Mouse (Mus musculus): ENCODE data around the gene Fggy.

GRCm38 (mm10) chr4:95770469-95770868 lies 213.2 kb downstream of the Fggy start:
- no peak for TF ChIP-seq CTCF (IDR thresholded peaks at IDR 0.05; ENCODE audit: control insufficient read depth, insufficient read depth, insufficient read length)
- no peak for TF ChIP-seq MAX (IDR thresholded peaks at IDR 0.05)
- TF ChIP-seq CEBPB (IDR thresholded peaks at IDR 0.05; ENCODE audit: low read depth), result no peak
- no peak for TF ChIP-seq USF1 (IDR thresholded peaks at IDR 0.05; ENCODE audit: low read depth)
